Mouse (Mus musculus): Measurements from ENCODE around the gene Tex14. TPM values are rescaled to one million over a fixed set of nuclear protein-coding genes. Genes with fewer than 3 reads are reported as not detected.
A peak's percentile ranks its signal among the peaks of the same experiment; 100 is the strongest.
"Not testable (repeated sequence)": the region's sequence is repeated elsewhere in the genome, so short reads cannot be mapped to it uniquely, and the experiment has no call there.

The Tex14 gene
- under 1 TPM; 0.25 to 0.32 TPM for total RNA-seq (2021)

DNA sequence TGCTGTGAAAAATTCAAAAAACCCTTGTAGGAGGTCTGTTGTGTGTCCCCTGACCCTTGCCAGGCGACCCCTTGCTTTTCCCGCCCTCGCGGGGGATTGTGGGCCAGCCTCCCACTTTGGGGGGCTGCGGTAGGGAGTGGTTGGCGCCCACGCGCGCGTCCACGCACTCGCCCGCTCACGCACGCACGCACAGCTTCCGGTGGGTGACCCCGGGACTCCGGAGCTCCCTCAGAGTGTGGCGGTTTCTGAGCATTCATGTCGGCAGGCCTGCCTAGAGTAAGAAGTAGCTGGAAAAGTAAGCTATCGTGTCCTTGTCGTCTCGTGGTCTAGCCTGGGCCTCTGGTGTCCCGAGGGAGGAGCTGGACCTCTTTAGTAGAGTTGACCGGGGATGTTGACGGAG, at the start of gene Tex14, which contains the start of gene Rad51c:
Gene Tex14 (plus strand): TSS at position 190 of the 400 bp plus-strand sequence.
Gene Rad51c (minus strand): TSS at position 79 of the 400 bp plus-strand sequence.
- DNase-seq (ENCODE audit: low spot score in 2 of 2) = no peak
- intact Hi-C loops (cut with DNase I) = loop anchor here (1.0 kb wide), 1 partner anchor 17 kb away; no protein-coding TSS in a partner anchor

DNA sequence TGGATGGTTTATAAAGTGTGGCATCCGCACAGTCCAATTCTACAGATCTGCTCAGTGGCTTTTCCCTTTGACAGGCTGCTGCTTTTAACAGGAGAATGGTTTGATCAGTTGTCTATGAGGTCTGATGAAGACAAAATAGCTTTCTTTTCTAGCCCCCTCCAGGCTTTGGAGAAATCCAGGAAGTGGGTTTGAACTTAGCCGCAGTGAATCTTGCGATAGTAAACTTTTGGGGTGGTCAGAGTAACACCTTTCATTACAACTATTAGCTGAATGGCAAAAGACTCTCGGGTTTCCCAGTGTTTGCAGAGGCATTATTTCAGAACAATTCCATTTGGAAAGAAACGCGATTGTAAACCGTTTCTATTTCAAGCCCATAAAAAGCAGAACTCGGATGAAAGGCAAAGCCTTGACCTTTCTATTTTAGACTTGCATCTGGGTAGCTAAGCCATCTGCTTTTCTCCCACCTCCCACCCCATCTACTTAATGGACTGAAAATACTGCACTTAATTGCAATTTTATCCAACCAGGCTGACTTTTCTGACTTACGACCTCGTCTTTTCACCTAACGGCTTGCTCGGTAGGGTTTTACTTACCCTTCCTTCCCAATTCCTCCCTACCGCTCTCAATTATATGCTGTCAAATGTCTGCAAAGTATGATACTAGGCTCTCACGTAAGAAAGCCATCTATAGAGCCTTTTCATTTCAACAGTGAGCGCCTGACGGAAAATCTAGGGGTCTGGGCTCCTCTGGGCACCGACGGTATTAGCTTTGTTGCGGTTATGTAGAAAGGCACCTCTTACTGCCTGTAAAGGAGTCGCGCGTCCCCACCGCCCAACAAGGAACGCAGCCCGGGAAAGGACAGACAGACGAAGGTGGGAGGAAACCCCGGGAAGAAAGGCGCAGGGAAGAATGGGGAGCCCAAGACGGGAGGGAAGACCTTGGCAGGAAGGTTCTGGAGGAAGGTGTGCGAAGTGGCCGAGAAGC, 47.3 kb upstream of the Tex14 start:
- DNase-seq (ENCODE audit: low spot score in 2 of 2) = peak; percentile 28 to 39
- intact Hi-C loops (cut with DNase I) = loop anchor here (2.0 kb wide), 1 partner anchor 123 kb away; no protein-coding TSS in a partner anchor

DNA sequence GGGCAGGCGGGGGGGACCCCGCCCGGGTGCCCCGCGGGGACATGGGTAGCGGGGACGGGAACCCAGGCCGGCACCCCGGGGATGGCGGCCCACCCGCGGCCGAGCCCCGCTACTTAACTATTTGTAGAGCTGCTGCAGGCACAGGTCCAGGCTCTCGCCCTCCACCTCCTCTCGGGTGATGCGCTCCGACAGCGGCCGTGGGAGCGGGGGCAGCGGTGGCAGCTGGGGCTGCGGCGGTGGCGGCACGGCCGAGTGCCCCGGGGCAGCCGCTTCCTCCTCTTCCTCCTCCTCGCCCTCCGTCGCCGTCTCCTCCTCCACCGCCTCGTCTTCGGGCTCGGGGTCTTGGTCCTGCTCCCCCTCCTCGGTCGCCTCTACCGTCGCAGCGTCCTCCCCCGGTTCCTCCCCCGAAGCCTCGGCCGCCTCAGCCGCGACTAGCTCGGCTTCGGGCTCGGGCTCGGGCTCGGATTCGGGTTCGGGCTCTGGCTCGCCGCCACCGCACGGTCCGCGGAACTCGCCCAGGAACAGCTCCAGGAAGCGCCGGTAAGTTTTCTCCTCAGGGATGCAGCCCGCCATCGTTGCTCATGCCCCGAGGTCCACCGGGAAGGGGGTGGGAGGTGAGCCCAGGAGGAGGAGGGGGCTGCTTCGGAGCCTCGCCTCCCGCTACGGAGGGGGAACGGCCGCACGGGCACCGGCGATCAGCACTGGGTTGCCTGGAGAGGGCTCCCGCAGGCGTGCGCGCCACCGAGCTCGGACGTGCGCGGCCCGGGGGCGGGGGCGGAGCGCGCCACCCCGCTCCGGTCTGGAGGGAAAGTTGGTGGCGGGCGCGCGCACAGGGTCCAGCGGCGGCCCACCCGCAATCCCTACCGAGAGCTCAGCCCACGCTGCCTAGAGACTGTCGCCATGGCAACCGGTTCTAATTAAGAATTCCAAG, 46.3 kb upstream of the Tex14 start, which contains the start of gene Ppm1e:
Gene Ppm1e (minus strand): TSS at position 693 of the 931 bp plus-strand sequence.
- peak; percentile 87 to 91 for DNase-seq (ENCODE audit: low spot score in 2 of 2)
- intact Hi-C loops (cut with DNase I) = loop anchor here (2.0 kb wide), 1 partner anchor 124 kb away; no protein-coding TSS in a partner anchor

DNA sequence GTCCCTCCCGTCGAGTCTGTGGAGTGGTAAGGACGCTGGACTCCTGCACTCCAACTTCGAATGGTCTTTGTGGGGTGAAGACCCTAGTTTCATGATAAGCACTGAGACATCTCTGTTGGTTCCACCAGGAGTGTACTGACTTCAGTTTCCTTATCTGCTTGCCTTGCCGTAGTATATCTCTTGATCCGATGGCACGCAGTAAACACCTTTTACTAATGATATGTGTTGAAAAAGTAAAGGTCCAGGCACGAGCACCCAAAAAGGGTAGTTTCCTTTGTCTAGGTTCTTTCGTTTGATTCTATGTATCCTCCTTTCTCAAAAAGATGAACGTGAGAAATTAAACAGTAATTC, 45.6 kb upstream of the Tex14 start:
- intact Hi-C loops (cut with DNase I) = loop anchor here (2.0 kb wide), 1 partner anchor 124 kb away; no protein-coding TSS in a partner anchor
- DNase-seq (ENCODE audit: low spot score in 2 of 2) = no peak

DNA sequence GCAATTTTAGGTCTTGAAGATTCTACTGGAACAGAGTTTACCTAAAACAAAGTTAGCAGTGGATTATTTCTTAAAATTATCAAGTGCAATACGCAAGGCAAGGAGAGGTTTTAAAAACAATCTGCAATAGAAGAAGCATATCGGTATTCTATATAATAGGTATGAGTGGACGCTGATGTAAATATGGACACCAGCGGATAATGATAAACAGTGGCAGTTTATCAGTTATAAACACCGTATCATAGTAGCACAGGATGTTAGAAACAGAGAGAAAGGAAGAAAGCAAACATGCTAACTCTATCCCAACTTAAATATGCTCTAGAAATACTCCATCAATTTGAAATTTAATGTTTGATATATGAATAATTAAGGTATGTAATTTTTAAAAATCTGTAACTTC, 39.7 kb upstream of the Tex14 start:
- intact Hi-C loops (cut with DNase I) = no loop called here

DNA sequence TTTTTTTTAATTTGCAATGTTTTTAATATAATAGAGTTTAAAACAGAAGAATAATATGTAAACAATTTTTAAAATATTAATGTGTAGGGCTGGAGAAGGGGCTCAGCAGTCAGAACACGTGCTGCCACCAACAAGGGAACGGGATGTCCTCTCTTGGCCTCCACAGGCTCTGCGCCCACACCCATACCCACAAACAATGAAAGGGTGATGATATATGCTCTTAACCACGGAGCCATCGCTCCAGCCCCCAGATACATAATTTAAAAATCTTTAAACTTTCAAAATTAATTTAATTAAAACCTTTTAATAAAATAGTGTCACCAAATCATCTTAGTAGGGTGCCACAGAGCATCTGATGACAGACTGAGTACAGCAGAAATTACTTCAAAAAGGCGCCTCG, 37.8 kb upstream of the Tex14 start:
- intact Hi-C loops (cut with DNase I) = no loop called here
- DNase-seq (ENCODE audit: low spot score in 2 of 2) = no peak

More for the DNA sequence above, 39.7 kb upstream of the Tex14 start:
- DNase-seq (ENCODE audit: low spot score in 2 of 2) = no peak

DNA sequence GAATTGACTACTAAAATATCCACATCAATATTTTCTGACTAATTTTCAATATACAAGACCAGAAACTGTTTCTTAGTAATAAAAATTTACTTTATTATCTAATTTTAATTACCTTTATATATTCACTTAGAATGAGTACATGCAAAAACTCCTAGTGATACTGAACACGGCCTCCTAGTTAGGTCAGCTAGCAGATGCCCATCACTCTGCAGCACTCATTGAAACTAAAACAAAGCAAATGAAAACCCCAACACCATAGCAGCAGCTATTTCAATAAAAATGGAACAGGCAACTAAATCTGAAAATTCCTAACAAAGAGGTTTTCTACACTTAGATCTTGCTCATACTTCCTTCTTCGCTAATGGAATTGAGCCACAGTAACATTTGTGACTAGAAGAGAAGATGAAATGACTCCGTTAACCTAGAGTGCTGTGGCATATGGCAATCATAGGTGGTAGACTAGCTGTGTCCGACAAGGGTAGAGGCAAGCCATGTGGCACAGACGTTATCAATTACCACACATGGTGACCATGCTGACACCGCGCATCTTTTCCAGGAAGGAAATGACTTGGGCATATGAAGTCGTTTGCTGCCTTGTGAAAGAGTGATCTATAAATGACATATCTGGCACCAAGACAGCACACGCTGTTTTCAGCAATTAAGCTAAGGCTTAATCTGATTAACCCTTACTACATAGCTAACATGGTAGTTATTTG, 36.8 kb upstream of the Tex14 start:
- DNase-seq (ENCODE audit: low spot score in 2 of 2) = no peak
- intact Hi-C loops (cut with DNase I) = no loop called here

DNA sequence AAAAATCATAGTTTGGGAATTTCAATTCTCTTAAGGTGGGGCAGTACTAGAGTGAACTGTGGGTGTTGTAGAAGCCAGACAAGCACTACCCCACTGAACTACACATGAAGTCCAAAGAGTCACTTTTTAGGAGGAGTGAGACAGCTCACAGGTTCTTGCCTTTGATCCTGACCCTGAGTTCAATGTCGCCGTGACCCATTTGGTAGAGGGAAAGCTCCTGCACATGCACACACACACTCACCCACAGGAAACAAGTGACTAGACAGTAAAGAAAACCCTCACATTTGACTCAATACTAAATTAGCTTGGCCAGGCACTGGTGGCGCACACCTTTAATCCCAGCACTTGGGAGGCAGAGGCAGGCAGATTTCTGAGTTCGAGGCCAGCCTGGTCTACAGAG, 20.3 kb upstream of the Tex14 start:
- intact Hi-C loops (cut with DNase I) = no loop called here
- no peak for DNase-seq (ENCODE audit: low spot score in 2 of 2)

DNA sequence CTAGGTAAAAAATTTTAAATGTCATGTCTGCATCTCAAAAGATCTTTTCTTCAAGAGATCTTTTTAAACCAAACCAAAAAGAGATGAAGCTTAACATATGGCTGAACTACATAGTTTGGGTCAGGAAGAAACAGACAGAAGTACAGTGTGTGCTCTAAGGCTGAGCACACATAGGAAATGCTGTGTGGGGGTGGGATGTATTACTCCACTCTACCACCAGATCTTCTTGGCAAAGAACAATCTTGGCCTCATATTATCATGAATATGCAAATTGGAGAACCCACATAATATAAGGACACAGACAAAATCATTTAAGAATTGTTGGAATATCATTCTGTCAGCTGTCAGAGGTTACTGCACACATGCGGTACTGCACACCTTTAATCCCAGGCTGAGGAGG, 19.2 kb upstream of the Tex14 start:
- intact Hi-C loops (cut with DNase I) = no loop called here
- DNase-seq (ENCODE audit: low spot score in 2 of 2) = peak in 1 of 2 experiments; percentile 62

DNA sequence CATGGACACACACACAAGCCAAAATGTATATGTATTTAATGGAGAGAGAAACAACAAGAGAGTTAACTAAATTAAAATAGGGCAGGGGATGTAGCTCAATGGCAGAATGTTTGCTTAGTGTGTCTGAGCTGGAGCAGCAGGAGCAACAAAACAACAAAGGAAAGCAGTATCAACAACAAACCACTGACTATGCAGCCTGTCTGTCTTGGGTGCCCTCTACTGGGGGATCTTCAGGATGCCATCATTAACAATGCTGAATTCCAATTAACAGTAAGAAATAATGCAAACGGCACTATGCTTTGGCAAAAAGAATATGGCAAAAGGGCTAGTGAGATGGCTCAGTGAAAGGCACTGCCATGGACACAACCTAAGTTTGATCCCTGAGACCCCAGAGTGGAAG, 11.0 kb upstream of the Tex14 start:
- DNase-seq (ENCODE audit: low spot score in 2 of 2) = peak; percentile 47 to 54
- intact Hi-C loops (cut with DNase I) = loop anchor here (1.0 kb wide), 1 partner anchor 180 kb away; no protein-coding TSS in a partner anchor

DNA sequence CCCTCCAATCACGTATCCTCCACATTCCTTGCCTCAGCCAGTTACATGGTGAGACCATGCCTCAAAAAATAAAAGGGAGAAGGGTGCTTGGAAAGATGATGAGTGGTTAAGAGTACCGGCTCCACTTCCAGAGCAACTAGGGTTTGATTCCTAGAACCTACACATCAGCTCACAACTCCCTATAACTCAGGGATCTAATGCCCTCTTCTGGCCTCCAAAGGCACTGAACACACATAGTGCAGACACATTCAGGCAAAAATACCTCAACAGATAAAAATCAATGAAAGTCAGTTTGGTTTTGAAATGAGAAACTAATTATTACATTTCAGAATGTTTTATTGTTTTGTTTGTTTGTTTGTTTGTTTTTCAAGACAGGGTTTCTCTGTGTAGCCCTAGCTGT, 6.5 kb upstream of the Tex14 start:
- DNase-seq (ENCODE audit: low spot score in 2 of 2) = no peak
- intact Hi-C loops (cut with DNase I) = no loop called here

DNA sequence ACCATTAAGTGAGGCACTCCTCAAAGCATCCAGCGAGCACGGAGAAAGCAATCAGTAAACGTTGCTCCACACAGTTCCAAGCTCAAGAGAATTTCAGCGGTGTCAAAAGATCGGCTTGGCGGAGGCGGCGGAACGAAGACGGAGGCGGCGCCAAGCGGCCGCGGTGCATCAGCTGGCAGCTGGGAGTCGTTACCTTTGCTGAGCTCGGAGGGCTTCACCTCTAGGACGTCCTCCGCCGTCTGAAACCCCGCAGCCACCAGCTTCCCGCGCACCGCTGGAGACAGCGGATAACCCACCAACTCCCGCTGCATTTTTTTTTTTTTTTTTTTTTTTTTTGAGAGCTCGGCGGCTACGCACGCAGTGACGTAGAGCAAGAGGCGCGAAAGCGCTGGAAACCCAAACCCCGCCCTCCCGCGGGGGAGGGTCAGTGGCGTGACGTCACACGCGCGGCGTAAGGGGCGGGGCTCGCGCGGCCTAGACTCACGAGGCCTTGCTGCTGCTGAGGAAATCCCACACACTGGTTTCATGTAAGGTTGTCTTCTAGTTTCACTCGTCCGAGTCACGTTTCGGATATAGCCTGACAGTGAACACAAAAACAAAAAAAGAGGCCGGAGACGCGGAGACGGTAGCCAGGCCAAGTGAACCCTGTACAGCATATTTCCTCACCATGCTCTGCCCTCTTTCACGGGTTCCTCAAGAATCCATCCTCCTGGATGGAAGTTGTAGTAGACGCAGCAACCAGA, 583 bp upstream of the Tex14 start:
- DNase-seq (ENCODE audit: low spot score in 2 of 2) = peak; percentile 96 to 97
- intact Hi-C loops (cut with DNase I) = loop anchor here (1.0 kb wide), 1 partner anchor 18 kb away; no protein-coding TSS in a partner anchor

DNA sequence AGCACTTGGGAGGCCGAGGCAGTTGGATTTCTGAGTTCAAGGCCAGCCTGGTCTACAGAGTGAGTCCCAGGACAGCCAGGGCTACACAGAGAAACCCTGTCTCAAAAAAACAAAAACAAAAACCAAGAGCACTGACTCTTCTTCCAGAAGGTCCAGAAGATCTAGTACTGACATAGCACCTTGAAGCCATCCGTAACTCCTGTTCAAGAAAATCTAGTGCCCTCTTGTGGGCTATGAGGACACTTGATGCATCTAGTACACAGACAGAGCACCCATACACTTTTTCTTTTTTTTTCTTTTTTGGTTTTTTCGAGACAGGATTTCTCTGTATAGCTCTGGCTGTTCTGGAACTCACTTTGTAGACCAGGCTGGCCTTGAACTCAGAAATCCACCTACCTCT, 8.5 kb downstream of the Tex14 start:
- intact Hi-C loops (cut with DNase I); DNase-seq (ENCODE audit: low spot score in 2 of 2): not testable (repeated sequence)

DNA sequence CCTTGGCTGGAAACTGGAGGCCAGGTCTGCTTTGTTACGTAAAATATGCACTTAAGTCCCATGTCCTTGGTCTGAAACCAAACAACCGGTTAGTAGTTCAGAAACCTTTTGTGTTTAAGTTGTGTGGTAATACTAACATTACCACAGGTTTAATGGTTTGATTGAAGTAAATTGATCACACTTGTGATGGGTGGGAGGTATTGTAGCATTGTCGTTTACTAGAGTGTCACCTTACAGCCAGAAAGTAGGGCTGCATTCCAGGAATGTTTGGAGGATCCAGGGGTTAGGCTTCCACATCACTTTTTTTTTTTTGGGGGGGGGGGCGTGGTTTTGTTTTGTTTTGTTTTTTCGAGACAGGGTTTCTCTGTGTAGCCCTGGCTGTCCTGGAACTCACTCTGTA, 11.3 kb downstream of the Tex14 start:
- no peak for DNase-seq (ENCODE audit: low spot score in 2 of 2)
- intact Hi-C loops (cut with DNase I) = no loop called here

DNA sequence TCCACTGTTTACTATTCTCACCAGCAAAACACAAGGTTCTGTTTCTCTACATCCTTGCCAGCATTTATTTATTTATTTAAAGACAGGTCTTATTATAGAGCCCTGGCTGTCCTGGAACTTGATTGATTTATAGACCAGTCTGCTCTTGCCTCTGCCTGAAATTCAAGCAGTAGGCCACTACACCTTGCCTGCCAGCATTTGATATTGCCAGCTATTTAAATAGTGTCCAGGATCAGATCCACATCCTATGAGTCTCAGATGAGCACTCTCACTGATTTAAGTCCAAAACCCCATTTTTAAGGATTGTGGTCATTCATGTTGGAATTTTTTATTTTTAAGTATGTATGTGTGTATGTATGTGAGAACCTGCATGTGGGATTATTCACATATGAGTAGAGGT, 16.0 kb downstream of the Tex14 start:
- intact Hi-C loops (cut with DNase I) = no loop called here

DNA sequence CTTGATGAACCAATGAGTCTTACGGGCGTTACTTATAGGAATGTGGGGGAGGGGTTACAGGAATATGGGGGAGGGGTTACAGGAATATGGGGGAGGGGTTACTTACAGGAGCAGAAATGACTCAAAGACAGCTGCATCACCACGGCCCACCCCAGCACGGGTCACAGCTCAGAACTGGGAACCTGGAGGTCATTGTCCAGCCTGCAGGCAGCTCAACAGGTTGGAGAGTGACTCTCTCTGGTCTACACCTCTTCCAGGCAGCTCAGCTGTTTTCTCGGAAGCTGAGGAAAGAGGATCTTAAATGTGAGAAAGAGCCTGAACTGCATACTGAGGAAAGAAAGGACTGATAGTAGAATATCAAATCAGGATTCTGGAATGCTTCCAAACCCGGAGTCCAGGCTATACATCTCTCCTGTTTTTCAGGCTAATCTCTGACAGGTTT, 16.9 kb downstream of the Tex14 start:
- no peak for DNase-seq (ENCODE audit: low spot score in 2 of 2)
- intact Hi-C loops (cut with DNase I) = loop anchor here (1.0 kb wide), 1 partner anchor 17 kb away; the partner anchor contains the start of gene Rad51c

More for the DNA sequence above, 16.0 kb downstream of the Tex14 start:
- no peak for DNase-seq (ENCODE audit: low spot score in 2 of 2)

DNA sequence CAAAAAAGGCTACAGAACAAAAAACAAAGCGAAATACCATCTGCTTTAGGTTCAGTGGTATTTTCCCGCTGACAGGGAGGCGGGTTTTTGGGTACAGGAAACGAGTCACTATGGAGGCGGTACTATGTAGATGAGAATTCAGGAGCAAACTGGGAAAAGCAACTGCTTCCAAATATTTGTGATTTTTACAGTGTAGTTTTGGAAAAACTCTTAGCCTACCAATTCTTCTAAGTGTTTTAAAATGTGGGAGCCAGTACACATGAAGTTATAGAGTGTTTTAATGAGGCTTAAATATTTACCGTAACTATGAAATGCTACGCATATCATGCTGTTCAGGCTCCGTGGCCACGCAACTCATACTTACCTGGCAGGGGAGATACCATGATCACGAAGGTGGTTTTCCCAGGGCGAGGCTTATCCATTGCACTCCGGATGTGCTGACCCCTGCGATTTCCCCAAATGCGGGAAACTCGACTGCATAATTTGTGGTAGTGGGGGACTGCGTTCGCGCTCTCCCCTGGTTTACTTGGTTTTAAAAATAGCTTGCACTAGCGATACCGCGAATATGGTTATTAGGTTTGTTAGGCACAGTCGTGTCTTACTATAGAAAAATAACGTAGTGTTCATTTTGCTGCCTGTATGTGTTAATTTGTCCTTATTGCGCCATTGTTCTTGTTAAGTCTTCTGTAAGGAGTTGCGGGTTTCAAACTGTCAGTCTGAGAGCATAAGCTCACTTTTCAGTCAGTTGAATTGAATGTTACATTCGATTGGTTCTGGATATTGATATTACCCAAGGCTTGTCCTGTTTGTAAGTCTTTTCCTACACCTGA, 17.9 kb downstream of the Tex14 start:
- peak; percentile 83 to 97 for DNase-seq (ENCODE audit: low spot score in 2 of 2)
- intact Hi-C loops (cut with DNase I) = loop anchor here (1.0 kb wide), 1 partner anchor 18 kb away; the partner anchor contains the start of gene Rad51c

All from left cerebral cortex, postnatal 25 days (tissue).